Mouse (Mus musculus) forebrain, embryonic 13.5 days (tissue): ENCODE results near the gene Cnksr3. TPM values are rescaled to one million over a fixed set of nuclear protein-coding genes. Genes with fewer than 3 reads are reported as not detected.
A peak's percentile ranks its signal among the peaks of the same experiment; 100 is the strongest.

Source experiments
- ATAC-seq: fragments of 200-750 bp; cut with Nextera tagmentation; 2 replicates; pipeline ENCODE4 v1.8.0; 2017
- H3K27ac ChIP-seq: fragments of 300-500 bp; sonication (generic); 2 replicates; pipeline ENCODE4 v1.5.1; 2015; ENCODE audit warnings: inconsistent platforms, mild to moderate bottlenecking, moderate library complexity
- H3K27me3 ChIP-seq: fragments of 300-500 bp; sonication (generic); 2 replicates; pipeline ENCODE4 v1.6.1; 2015; ENCODE audit warnings: mild to moderate bottlenecking, inconsistent platforms
- H3K36me3 ChIP-seq: fragments of 300-500 bp; sonication (generic); 2 replicates; pipeline ENCODE4 v1.6.1; 2015; ENCODE audit warnings: mild to moderate bottlenecking, inconsistent platforms; ENCODE audit not compliant: poor library complexity, severe bottlenecking
- H3K4me1 ChIP-seq: fragments of 300-500 bp; sonication (generic); 2 replicates; pipeline ENCODE4 v1.6.1; 2015; ENCODE audit warnings: inconsistent platforms
- H3K4me2 ChIP-seq: fragments of 300-500 bp; sonication (generic); 2 replicates; pipeline ENCODE4 v1.6.1; 2015; ENCODE audit warnings: inconsistent platforms, mild to moderate bottlenecking, moderate library complexity
- H3K4me3 ChIP-seq: fragments of 300-500 bp; sonication (generic); 2 replicates; pipeline ENCODE4 v1.5.1; 2015; ENCODE audit warnings: mild to moderate bottlenecking, inconsistent platforms
- H3K9ac ChIP-seq: fragments of 300-500 bp; sonication (generic); 2 replicates; pipeline ENCODE4 v1.6.1; 2015; ENCODE audit warnings: mild to moderate bottlenecking, inconsistent platforms
- H3K9me3 ChIP-seq: fragments of 300-500 bp; sonication (generic); replicated peaks from 2 replicates; pipeline ENCODE4 v1.6.1; 2016; ENCODE audit warnings: inconsistent platforms
- WGBS: fragments of 180-500 bp; shearing (Covaris S2); methylation state at CpG from one replicate; pipeline ENCODE4 v1.1.7; 2015; 5-methylcytosine and 5-hydroxymethylcytosine counted together
- polyA plus RNA-seq: library from polyadenylated mRNA; unstranded; fragments of >200 nt; fragmentation: Nextera tagmentation; extraction: Ambion mirVana; gene quantifications from 2 replicates; pipeline ENCODE4 v1.2.1, GENCODE M21; 2015

Gene Cnksr3
- polyA plus RNA-seq, 1 experiment from 2014 or later: 4.2 TPM

DNA sequence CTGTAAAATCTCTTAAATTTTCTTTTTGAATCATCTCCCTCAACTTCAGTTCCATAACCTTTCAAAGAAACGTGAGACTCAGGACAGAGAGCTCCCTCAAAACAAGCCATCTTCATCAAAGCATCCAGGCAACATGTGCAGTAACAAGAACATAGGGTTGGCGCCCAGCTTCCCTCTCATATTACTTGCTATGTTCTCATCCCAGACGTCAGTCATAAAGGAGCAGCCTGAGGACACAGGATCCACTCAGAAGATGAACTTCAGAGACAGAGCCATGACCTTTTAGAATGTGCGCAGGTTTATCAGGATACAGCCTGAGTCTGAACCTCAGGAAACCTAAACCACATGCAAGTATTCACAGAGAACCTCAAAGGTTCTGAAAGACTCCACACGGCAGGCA, 97.2 kb downstream of the Cnksr3 start:
- ATAC-seq: no peak
- Histone ChIP-seq H3K27ac (no peak overlapping the region), H3K4me3 (no peak overlapping the region), H3K36me3 (0 out of 2 replicates have a peak, but pooled peaks cover 3% of the 10 kb centered on the region), H3K4me1 (no peaks in the 10 kb centered on the region), H3K9ac (no peak overlapping the region), H3K4me2 (no peak overlapping the region), H3K9me3 (no peaks in the 10 kb centered on the region), H3K27me3 (no peaks in the 10 kb centered on the region)
- WGBS: 89% methylated on average over 5 of the region's 5 CpGs

DNA sequence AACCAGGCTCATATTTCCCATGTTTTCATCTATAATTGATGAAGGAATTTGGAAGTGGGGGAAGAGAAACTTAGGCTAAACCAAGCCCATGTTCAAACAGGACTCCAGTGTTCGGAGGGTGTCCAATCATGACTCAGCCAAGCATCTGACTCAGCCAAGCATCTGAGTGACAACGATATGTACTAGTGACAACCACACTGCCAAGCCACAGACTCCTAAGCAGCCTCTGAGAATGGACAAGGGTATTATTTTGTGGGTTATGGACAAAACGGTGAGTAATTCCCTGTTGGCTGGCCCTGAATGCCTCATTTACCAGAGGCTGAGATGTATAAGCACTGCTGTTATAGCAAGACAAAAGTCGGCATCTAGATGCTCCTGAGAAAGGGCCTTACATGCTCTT, 98.3 kb downstream of the Cnksr3 start:
- no peak overlapping the region for H3K9ac ChIP-seq
- no peaks in the 10 kb centered on the region for H3K4me1 ChIP-seq
- no peak for ATAC-seq
- no peak overlapping the region for H3K4me2 ChIP-seq
- 87% methylated on average over 4 of the region's 4 CpGs for WGBS
- H3K27ac ChIP-seq: no peak overlapping the region
- H3K27me3 ChIP-seq: no peaks in the 10 kb centered on the region
- H3K4me3 ChIP-seq: no peak overlapping the region
- 0 out of 2 replicates have a peak, but pooled peaks cover 3% of the 10 kb centered on the region for H3K36me3 ChIP-seq
- no peaks in the 10 kb centered on the region for H3K9me3 ChIP-seq

DNA sequence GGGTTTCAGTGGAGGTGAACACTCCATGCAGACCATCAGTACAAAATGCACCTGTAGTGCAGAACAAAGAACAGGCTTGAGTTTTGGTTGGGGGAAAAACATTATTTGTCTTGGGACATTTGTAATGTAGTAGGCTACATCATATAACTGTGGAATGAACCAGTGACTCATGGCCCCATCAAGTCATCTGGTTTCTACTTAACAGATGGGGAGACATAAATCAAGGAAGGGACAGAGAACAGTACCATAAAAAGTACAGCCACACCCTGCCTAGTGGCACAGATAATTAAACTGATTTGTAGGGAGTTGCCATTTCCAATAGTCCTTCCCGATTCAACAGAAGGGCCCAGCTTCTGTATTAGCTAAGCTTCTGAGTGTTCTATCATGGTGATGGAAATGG, 98.9 kb downstream of the Cnksr3 start:
- Histone ChIP-seq H3K4me1 (no peaks in the 10 kb centered on the region), H3K9ac (no peak overlapping the region), H3K4me2 (no peak overlapping the region), H3K36me3 (0 out of 2 replicates have a peak, but pooled peaks cover 3% of the 10 kb centered on the region), H3K27me3 (no peaks in the 10 kb centered on the region), H3K9me3 (no peaks in the 10 kb centered on the region), H3K4me3 (no peak overlapping the region), H3K27ac (no peak overlapping the region)
- ATAC-seq: no peak
- 88% methylated on average over 1 of the region's 1 CpGs for WGBS

DNA sequence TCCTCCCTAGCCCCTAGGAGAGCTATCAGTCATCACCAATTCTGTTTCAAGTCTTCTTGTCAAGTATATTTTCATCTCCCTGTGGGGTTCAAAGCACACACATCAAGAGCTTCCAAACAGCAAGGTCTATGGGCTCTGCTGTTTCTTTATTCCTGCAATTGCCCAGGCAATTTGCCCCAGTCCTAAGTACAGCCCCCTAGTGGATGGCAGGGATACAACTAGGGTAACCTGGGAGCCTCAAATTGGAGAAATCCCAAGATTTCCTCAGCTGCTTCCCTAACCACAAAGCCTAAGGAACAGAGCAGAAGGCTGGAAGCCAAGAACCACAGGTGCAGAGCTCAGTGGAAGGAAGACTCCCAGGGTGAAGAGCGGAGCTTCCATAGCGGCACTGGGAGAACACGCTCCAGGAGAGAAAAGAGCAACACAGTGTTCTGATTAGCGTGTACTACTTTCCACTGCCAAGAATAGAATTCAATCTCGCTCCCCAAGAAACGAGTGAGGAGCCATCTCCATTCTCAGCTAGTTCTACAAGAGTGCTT, 100.5 kb downstream of the Cnksr3 start:
- Histone ChIP-seq H3K36me3 (no peaks in the 10 kb centered on the region), H3K9ac (no peak overlapping the region), H3K9me3 (no peaks in the 10 kb centered on the region), H3K27me3 (no peaks in the 10 kb centered on the region), H3K4me3 (no peak overlapping the region), H3K4me2 (no peak overlapping the region), H3K4me1 (no peaks in the 10 kb centered on the region), H3K27ac (no peak overlapping the region)
- WGBS: 78% methylated on average over 6 of the region's 6 CpGs
- ATAC-seq: no peak

DNA sequence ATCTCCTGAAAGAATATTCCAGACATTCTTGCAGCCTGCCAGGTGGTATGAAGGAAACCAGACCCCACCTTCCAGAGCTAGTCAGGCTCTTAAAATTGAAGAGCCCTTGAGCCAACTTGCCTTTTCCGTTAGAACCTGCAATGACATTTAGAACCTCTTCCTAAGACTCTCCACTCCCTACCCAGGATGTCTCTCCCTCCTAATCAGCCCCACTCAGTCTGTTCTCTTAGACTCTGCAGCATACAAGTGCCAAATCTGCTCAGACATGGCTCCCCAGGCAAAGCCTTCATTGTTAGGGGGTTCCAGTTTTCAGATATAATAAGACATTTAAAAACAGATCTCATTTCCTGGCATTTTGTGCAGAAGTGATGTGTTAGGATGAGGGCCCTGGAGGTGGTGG, 108.2 kb downstream of the Cnksr3 start:
- no peaks in the 10 kb centered on the region for H3K9me3 ChIP-seq
- H3K9ac ChIP-seq: no peak overlapping the region
- H3K27me3 ChIP-seq: no peaks in the 10 kb centered on the region
- H3K36me3 ChIP-seq: no peaks in the 10 kb centered on the region
- H3K4me1 ChIP-seq: no peaks in the 10 kb centered on the region
- H3K4me2 ChIP-seq: no peak overlapping the region
- H3K27ac ChIP-seq: no peak overlapping the region
- H3K4me3 ChIP-seq: no peak overlapping the region
- WGBS: 77% methylated on average over 1 of the region's 1 CpGs
- no peak for ATAC-seq

DNA sequence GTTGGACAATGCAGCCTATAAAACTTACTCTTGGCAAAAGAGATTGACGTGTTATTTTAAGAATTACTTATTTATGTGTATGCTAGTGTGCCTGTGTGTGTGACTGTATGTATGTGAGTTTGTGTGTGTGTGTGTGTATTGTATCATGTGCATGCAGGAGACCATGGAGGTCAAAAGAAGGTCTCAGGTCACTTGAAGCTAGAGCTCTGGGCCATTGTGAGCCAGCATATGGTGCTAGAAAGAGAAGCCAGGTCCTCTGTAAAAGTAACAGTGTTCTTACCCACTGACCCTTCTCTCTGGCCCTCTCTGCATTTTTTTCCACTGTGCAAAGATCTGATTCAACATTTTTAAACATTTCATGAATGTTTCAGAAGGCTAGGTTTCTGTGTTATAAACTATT, 134.1 kb downstream of the Cnksr3 start:
- Histone ChIP-seq H3K9ac (no peak overlapping the region), H3K27me3 (no peaks in the 10 kb centered on the region), H3K27ac (no peak overlapping the region), H3K9me3 (no peaks in the 10 kb centered on the region), H3K4me2 (no peak overlapping the region), H3K4me3 (no peak overlapping the region), H3K4me1 (no peaks in the 10 kb centered on the region), H3K36me3 (no peaks in the 10 kb centered on the region)
- 88% methylated on average over 1 of the region's 1 CpGs for WGBS
- no peak for ATAC-seq

DNA sequence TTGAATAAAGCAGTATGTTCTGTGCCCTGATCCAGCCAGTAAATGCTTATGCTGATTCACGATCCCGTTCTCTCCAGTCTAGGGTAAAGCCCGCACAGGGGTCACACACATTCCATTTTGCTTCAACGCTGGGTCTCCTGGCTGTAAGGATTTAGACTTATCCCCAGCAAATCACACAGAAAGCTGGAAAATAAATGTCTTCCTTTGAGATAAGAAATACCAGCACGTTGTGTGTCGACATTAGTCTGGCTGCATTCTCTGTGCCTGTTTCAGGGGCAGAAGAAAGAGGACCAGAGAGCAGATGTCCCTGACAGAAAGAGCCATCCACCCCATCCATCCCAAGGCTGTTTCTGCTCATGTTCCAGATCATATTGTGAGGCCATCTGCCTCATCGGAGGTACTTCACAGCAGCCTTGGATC, 134.6 kb downstream of the Cnksr3 start:
- no peak overlapping the region for H3K4me2 ChIP-seq
- no peaks in the 10 kb centered on the region for H3K36me3 ChIP-seq
- no peaks in the 10 kb centered on the region for H3K4me1 ChIP-seq
- H3K27ac ChIP-seq: no peak overlapping the region
- H3K9ac ChIP-seq: no peak overlapping the region
- ATAC-seq: no peak
- H3K9me3 ChIP-seq: no peaks in the 10 kb centered on the region
- H3K27me3 ChIP-seq: no peaks in the 10 kb centered on the region
- no peak overlapping the region for H3K4me3 ChIP-seq
- WGBS: 81% methylated on average over 7 of the region's 7 CpGs

DNA sequence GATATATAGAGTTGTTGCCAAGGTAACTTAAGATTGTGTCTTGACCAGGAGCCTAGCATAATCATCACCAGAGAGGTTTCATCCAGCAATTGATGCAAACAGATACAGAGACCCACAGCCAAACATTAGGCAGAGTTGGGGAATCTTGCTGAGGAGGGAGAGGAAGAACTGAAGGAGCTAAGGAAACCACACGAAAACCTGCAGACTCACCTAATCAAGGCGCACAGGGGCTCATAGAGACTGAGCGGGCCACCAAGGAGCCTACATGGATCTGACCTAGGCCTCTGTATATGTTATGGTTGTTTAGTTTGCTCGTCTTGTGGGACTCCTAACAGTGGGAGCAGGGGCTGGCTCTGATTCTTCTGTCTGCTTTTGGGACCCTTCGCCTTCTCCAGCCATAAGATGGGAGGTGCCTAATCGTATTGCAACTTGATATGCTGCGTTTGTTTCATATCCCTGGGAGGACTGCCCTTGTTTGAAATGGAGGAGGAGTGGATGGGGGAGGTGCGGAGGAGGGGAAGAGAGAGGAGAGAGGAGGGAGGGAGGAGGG, 135.3 kb downstream of the Cnksr3 start:
- Histone ChIP-seq H3K9me3 (no peaks in the 10 kb centered on the region), H3K4me3 (no peak overlapping the region), H3K4me1 (no peaks in the 10 kb centered on the region), H3K27ac (no peak overlapping the region), H3K36me3 (no peaks in the 10 kb centered on the region), H3K27me3 (no peaks in the 10 kb centered on the region), H3K4me2 (no peak overlapping the region), H3K9ac (no peak overlapping the region)
- ATAC-seq: peak; percentile 40
- WGBS: 68% methylated on average over 7 of the region's 8 CpGs

DNA sequence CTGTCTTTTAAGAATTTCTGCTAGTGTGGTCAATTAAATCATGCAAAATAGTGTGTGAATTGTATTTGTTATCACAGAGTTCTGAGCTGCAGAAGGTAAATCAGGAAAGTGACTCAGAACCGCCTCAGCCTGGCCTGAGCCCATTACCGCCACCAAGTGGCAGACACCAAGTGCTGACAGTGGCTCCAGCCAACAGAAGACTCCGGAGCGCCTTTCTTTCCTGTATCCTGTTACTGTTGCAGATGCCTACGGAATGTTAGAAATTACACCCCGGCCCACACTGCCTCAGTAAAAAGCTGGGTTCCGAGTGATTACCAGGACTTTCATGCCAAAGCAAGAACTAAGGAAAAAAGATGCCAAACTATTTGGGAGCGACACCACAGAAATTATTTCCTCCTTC, 135.8 kb downstream of the Cnksr3 start:
- Histone ChIP-seq H3K9ac (no peak overlapping the region), H3K4me2 (no peak overlapping the region), H3K36me3 (no peaks in the 10 kb centered on the region)

DNA sequence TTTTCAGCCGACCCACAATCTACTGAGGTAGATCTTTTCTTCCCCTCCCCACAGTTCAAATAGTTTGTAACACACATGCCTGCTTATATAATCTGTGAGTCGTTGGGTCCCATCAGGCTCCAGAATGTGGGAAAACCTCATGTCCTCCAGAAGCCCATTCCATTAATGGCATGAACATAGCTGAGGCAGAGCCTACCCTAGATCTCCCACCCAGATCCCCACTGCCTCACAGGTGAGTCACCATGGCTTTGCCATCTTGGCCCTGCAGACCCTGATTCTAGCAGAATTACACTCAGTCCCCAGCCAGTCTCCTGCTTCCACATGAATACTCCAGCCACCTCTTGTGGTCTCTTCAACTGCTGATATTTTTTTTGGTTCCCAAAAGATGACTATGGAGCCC, 136.4 kb downstream of the Cnksr3 start:
- Histone ChIP-seq H3K4me1 (no peaks in the 10 kb centered on the region), H3K27me3 (no peaks in the 10 kb centered on the region), H3K9me3 (no peaks in the 10 kb centered on the region), H3K4me3 (no peak overlapping the region), H3K27ac (no peak overlapping the region), H3K4me2 (no peak overlapping the region), H3K36me3 (no peaks in the 10 kb centered on the region), H3K9ac (no peak overlapping the region)
- WGBS: 90% methylated on average over 2 of the region's 2 CpGs
- ATAC-seq: no peak

More for the DNA sequence above, 135.8 kb downstream of the Cnksr3 start:
- no peak overlapping the region for H3K4me3 ChIP-seq
- WGBS: 17% methylated on average over 8 of the region's 8 CpGs
- H3K4me1 ChIP-seq: no peaks in the 10 kb centered on the region
- peak; percentile 89 for ATAC-seq
- no peaks in the 10 kb centered on the region for H3K9me3 ChIP-seq
- no peak overlapping the region for H3K27ac ChIP-seq
- H3K27me3 ChIP-seq: no peaks in the 10 kb centered on the region

DNA sequence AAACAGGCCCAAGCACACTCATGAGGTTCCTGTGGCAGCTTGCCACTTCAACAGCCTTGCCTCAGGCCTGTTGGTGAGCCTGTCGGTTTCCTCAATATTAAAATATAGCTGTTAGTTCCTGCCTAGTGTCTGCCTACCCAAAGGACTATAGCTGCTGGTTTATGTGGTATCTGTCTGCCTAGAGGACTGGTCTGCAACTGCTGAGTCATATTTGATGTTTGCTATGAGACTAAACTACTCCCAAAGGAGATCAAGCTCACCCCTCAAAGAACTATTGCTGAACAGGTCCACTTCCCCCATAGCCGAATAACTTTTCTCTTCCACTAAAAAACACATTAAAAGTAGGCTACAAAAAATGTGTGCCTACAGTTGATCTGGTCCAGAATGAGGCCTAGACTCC, 137.8 kb downstream of the Cnksr3 start:
- H3K9ac ChIP-seq: no peak overlapping the region
- no peaks in the 10 kb centered on the region for H3K4me1 ChIP-seq
- ATAC-seq: no peak
- no peak overlapping the region for H3K4me3 ChIP-seq
- 94% methylated on average over 2 of the region's 2 CpGs for WGBS
- H3K27ac ChIP-seq: no peak overlapping the region
- no peaks in the 10 kb centered on the region for H3K27me3 ChIP-seq
- H3K4me2 ChIP-seq: no peak overlapping the region
- H3K9me3 ChIP-seq: no peaks in the 10 kb centered on the region
- H3K36me3 ChIP-seq: no peaks in the 10 kb centered on the region

DNA sequence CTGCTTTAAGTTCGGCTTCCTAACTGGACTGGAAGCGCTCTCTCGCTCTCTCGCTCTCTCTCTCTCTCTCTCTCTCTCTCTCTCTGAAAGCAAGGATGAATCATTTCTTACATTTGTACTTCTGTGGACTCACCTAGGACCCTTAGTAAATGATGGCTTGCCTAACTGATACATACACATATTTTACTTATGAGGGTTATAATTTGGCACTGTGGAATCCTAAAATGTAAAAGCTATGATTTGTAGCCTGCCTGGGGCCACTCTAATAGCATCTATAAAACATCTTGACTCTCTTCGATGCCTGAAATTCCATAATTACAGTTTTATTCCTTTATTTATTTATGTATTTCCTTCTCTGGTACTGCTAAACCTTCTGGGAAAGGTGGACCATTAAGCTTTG, 141.1 kb downstream of the Cnksr3 start:
- no peaks in the 10 kb centered on the region for H3K36me3 ChIP-seq
- no peak overlapping the region for H3K4me2 ChIP-seq
- no peaks in the 10 kb centered on the region for H3K27me3 ChIP-seq
- no peak overlapping the region for H3K4me3 ChIP-seq
- ATAC-seq: no peak
- no peak overlapping the region for H3K9ac ChIP-seq
- no peaks in the 10 kb centered on the region for H3K9me3 ChIP-seq
- no peak overlapping the region for H3K27ac ChIP-seq
- H3K4me1 ChIP-seq: no peaks in the 10 kb centered on the region
- 89% methylated on average over 5 of the region's 5 CpGs for WGBS
